Mouse (Mus musculus) ovary, postnatal 10 days (tissue): ENCODE measurements at regions not wholly inside any gene's neighbourhood (a gene's known extent, or its start where the extent isn't known, plus 50 kb on each side); places are given as distances from the start of the nearest gene placed in this dataset.
"Not testable (repeated sequence)": the region's sequence is repeated elsewhere in the genome, so short reads cannot be mapped to it uniquely, and the experiment has no call there.

ENCODE experiments used
- DNase-seq: peaks from one replicate; pipeline ENCODE4 v3.0.0; 2022; ENCODE audit warnings: low spot score

DNA sequence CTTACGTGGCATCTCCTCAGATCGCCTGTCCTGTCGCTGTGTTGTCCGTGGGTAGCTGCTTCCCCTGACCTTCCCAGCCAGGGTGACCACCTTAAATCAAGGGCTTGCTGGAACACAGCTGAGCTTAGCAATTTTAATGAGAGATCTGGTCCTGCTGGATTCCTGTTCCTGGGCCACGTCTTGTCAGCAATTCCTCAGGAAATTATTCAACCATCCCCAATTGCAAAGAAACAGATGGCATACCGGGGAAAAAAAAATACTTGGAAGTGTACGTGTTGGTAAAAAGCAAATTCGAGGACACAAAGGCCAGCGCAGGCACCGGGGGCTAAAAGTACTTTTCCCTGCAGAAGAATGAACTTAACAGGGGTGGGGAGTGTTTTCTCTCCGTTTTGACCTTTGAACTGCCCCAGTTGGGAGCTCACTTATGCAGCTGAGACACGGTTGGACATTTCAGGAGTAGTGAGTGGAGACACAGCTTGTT is 107.0 kb upstream of the Rhobtb1 start:
- DNase-seq = no peak

DNA sequence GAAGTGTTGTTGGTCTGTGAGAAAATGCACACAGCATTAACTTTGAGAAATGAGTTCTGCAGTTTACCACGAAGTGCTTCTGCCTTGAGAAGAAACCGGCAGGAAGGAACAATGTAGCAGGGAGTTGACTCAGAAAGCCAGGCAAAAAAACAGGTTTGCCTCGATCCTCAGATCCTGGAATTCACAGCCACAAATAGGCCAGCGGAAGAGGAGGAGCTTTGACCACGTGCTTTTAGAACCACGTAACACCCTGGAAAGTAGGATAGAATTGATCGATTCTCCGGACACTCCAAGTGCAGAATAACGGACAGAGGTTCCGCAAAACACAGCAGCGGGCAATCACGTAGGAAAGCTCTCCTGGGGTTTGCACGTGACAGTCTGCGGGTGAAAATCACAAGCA is 106.0 kb upstream of the Rhobtb1 start:
- no peak for DNase-seq

DNA sequence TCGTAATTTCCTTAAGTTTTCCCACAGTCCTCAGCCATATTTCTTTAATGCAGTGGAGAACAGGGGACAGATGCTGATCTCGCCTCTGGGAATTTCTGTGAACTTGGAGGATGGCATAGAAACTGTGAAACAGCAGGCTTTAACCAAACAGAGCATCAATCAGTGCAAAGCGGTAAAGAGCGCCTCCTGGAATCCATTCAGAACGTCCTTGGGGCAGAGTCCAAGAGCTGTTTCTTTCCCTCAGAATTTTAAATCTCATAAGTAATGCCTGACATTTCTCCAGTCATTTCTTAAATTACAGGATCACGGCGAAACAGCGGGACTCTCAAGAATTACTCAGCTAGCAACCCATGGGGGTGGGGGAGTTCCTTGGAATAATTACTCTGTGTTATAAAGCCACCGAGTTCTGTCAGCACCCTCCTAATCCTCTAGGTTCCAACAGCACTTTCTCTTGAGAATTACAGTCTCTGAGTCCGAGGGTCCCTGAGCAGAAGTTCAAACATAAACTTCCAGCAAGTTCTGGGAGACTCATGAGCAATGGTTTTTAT is 105.2 kb upstream of the Rhobtb1 start:
- no peak for DNase-seq

DNA sequence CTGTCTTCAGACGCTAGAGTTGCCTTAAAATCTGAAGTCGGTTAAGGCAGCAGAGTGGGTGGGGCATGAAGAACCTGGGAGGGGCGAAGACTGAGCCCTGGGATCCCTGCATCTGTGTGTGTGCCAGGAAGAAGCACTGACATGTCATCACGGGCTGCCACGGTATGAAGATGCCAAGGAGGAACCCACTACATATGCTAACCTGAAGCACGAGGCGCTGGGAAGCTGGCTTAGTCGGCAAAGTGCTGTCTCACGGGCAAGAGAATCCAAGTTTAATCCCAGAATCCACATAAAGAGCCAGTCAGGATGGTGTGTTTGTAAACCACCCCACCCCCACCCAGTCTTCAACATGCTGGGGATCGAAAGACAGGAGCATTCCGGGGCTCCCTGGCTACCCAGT is 73.2 kb upstream of the Rhobtb1 start:
- no peak for DNase-seq

DNA sequence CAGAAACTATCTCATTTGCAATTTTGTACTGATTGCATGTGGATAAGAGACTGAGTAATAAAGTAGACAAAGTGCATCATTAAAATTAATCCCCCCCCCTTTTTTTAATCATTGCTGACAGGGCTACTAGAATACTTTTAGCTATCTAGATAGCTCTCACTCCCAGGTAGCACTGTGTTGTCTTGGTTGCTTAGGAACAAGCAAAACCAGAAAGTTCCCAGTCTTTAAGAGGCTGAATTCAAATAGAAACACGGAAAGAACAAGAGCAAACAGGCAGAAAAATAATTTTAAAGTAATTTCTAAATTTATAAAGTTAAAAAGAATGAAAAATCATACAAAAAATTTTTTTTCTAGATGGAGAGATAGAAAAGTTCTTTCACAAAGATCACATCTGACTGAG is 65.0 kb upstream of the Rhobtb1 start:
- no peak for DNase-seq

DNA sequence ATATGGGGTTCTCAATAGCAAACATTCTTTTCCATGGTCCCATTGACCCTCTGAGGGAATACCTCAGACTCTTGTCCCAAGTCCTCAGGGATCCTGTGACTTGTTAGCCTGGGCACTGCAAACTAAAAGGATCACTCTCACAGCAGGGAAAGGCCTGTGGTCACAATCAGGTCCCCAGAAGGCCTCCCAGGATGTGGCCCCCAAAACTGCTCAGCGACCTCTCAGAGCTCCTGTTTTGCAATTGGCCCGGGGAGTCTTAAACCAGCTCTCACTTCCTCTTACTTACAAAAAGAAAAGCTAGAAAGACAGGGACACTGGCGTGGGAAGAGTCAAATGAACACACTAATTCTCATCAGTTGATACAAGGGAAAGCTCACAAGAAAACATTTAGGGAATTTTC is 59.4 kb upstream of the Rhobtb1 start:
- DNase-seq = no peak

DNA sequence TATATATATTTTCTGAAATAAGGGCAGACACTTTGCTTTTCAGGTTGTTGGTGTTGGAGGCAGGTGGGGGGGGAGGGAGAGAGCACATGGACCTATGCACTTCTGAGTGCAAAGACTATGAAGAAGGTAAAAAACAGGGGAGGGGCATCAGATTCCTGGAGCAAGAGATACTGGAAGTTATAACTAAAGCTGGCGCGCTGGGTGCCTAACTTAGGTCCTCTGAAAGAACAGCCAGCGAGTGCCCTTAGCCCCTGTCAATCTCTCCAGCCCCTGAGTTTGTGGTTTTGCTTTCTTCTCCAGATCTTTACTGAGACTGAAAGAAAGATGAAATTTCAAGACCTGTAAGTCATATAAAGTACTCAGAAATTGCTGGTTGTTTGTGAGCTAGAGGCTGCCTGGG is 51.2 kb upstream of the Rhobtb1 start:
- no peak for DNase-seq

DNA sequence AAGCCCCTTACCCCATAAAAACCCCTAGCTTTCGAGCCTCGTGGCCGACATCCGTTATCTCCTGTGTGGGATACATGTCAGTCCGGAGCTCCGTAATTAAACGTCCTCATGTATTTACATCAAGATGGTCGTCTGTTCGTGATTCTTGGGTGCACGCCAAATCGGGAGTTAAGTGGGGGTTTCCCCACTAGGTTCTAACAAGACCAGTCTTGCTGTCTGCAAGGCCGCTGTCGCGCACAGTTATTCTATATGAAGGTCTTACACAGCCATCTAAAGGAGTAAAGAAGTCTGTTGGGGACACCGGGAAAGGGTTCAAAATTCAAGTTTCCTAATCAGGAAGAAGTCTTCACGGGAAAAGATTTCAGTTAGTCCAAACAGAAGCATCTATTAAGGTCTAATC is 50.5 kb upstream of the Rhobtb1 start:
- not testable (repeated sequence) for DNase-seq
